Mouse (Mus musculus): ENCODE measurements around the gene Appl2.

DNA sequence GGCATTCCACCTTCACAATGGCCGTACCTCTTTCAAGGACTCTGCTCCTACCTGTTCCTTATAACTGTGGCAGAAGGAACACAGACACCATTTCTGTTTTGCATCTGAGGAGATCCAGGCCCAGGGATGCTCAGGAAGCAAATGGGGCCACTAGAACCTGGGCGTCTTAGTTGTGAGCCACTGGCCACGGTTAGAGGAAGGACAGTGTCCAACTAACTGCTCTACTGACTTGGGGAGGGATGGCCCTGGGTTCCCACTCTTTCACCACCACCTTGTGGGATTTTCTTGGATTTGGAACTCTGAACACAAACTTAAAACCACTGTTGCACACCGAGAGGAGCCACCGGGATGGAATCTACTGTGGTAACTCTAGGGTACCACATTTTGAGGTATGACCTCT is 36.7 kb downstream of the Appl2 start:
- TF ChIP-seq CTCF (IDR thresholded peaks at IDR 0.05) = no peak
- TF ChIP-seq EP300 (IDR thresholded peaks at IDR 0.05) = no peak
